Mouse (Mus musculus) large intestine, adult 2 months (tissue): Measurements from ENCODE around the gene March4. TPM values are rescaled to one million over a fixed set of nuclear protein-coding genes. Genes with fewer than 3 reads are reported as not detected.

Experiments used
- DNase-seq: peaks from one replicate; pipeline ENCODE4 v3.0.0-alpha.2; 2012; ENCODE audit warnings: low read depth, low spot score
- WGBS: fragments of 180-500 bp; shearing (Covaris S2); methylation state at CpG from one replicate; pipeline ENCODE4 v1.1.7; 2018; 5-methylcytosine and 5-hydroxymethylcytosine counted together
- polyA plus RNA-seq: library from polyadenylated mRNA; depleted of rRNA; stranded (reverse); fragments of >200 nt; gene quantifications from 2 replicates; pipeline ENCODE4 v1.2.3, GENCODE M21; 2012

March4 gene
- polyA plus RNA-seq, 1 experiment = 0.14 TPM

DNA sequence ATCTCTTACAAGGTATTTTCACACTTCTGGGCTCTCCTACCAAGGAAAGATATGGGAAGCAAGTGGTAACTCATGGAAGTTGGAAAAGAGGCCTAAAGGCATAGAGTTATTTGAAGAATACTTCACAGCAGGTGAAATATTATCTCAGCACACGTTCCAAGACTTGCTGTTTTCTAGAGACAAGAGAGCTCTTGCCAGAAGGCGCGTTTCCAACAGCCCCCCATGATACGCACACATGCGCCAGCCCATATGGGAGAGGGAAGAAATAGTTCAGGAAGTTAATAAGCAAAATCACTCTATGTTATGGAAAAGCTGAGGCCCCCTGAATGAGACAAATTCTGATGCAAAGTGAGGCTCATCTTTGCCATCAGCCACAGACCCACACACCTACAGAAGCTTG, 3.8 kb downstream of the March4 start:
- 78% methylated on average over 5 of the region's 5 CpGs for WGBS
- no peak for DNase-seq

- DNase-seq = no peak
- WGBS = 78% methylated on average over 8 of the region's 8 CpGs
Observed at GRCm38 (mm10) chr1:72530516-72531196, 6.1 kb downstream of the March4 start.

DNA sequence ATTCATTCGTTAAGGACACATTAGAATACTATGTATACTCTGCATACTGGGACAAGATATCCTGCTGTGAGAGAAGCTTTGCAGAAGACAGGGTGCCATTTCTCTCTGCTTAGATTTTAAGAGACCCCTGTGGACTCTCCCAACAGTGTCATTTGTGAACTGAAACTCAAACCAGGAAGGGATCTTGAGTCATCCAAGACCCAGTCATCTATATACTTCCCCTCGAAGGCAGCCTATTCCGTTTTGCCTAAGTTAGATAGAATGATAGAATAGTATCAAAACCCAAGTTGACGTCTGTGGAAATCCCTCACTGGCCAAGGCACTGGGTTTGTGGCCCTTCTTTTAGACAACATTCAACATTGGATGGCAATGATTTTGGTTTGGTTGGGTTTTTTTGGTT, 7.5 kb downstream of the March4 start:
- no peak for DNase-seq
- 86% methylated on average over 4 of the region's 4 CpGs for WGBS

- 40% methylated on average over 6 of the region's 6 CpGs for WGBS
- no peak for DNase-seq
Observed at GRCm38 (mm10) chr1:72523601-72524000, 13.1 kb downstream of the March4 start.

- 73% methylated on average over 7 of the region's 7 CpGs for WGBS
Observed at GRCm38 (mm10) chr1:72510778-72511520, 25.8 kb downstream of the March4 start.

DNA sequence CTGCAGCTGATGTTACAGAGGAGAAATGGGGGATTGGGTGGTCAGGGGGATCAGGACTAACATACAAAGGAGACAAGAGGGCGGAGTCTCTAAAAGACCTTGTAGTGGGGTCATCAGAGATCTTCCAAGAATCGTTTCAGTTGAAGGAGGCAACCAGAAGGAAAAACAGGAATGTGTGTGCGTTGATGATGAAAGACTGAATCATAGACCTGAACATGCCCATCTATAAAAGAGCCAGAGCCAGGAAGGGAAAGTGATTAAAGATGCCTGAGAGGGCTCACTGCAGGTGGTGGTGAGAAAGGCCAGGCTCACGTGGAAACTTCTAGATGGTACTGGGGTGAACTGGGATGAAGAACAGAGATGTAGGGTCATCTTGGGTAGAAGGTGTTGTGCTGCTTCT, 27.2 kb downstream of the March4 start:
- no peak for DNase-seq
- 62% methylated on average over 4 of the region's 4 CpGs for WGBS

More at GRCm38 (mm10) chr1:72510778-72511520, 25.8 kb downstream of the March4 start:
- no peak for DNase-seq

GRCm38 (mm10) chr1:72507670-72508069, 29.1 kb downstream of the March4 start:
- DNase-seq = no peak
- 70% methylated on average over 2 of the region's 2 CpGs for WGBS

GRCm38 (mm10) chr1:72506202-72506601, 30.5 kb downstream of the March4 start:
- WGBS = 57% methylated on average over 10 of the region's 10 CpGs
- DNase-seq = no peak

DNA sequence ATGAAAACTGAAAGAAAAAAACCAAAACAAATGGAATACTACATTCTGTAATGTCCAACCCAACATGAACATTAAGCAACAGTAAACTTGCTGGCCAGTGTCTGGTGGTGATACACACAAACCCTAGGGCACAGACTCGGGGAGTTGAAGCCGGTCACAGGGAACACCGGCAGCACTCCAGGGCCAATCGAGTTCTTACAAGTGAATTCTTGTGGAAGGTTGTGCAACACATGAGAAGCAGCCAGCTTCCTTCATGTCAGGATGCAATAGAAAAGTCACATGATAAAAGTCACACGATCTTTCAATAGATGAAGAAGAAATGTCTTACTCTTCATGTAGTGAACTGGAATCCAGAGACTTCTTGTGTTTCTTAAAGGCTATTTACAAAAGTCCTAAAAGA, 39.1 kb downstream of the March4 start:
- DNase-seq = no peak
- 87% methylated on average over 5 of the region's 5 CpGs for WGBS

GRCm38 (mm10) chr1:72493454-72493853, 43.3 kb downstream of the March4 start:
- no peak for DNase-seq
- 73% methylated on average over 3 of the region's 3 CpGs for WGBS

- no peak for DNase-seq
- 90% methylated on average over 10 of the region's 10 CpGs for WGBS
Observed at GRCm38 (mm10) chr1:72492666-72493065, 44.1 kb downstream of the March4 start.

- 71% methylated on average over 5 of the region's 5 CpGs for WGBS
- DNase-seq = no peak
Observed at GRCm38 (mm10) chr1:72491307-72491706, 45.4 kb downstream of the March4 start.

- 73% methylated on average over 3 of the region's 3 CpGs for WGBS
- DNase-seq = no peak
Observed at GRCm38 (mm10) chr1:72490801-72491200, 45.9 kb downstream of the March4 start.

DNA sequence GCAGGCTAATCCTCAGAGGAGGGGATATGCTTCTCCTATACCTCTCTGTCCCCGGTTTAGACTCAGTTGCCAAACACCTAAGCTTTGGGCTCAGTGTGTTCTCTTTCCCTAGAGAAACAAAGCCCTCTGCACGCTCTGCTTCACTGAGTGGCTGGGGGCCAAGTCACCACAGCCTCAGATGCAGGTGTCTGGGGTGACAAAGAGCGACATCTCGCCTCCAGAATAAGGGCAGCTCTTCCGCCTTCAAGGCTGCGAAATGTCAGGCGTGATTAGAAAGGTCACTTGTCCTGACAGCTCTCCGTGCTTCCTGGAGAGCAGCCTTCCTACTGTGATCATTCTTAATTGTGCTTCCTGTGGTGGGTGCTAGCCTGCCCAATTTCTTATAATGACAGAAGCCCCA, 46.5 kb downstream of the March4 start:
- no peak for DNase-seq
- WGBS = 23% methylated on average over 8 of the region's 8 CpGs

DNA sequence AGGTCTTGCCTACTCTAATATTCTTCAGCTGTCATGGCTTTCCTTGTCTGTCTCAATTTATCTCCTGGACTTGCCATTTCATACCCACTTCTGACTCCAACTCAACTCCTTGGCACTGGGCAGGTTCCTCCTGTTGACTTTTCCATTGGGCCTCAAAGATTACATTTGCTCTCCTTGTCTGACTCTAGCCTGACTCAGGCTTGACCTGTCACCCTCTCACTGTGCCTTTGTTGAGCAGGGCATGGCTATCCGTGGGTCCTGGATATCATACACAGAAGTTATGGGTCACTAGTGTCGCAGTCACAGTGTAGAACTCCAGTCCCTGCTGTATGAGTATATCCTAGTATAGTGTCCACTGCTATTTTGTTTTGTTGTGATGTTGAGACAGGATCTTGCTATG, 60.1 kb downstream of the March4 start:
- no peak for DNase-seq
- WGBS = 81% methylated on average over 2 of the region's 2 CpGs

DNA sequence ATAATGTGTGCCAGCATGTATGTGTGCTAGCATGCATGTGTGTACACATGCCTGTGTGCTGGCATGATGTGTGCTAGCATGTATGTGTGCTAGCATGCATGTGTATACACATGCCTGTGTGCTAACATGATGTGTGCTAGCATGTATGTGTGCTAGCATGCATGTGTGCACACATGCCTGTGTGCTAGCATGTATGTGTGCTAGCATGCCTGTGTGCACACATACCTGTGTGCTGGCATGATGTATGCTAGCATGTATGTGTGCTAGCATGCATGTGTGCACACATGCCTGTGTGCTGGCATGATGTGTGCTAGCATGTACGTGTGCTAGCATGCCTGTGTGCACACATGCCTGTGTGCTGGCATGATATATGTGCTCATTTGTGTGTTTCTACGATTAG, 67.7 kb downstream of the March4 start:
- no peak for DNase-seq
- WGBS = 83% methylated on average over 2 of the region's 2 CpGs

- 28% methylated on average over 5 of the region's 5 CpGs for WGBS
- DNase-seq = no peak
Observed at GRCm38 (mm10) chr1:72468466-72469003, 68.2 kb downstream of the March4 start.

DNA sequence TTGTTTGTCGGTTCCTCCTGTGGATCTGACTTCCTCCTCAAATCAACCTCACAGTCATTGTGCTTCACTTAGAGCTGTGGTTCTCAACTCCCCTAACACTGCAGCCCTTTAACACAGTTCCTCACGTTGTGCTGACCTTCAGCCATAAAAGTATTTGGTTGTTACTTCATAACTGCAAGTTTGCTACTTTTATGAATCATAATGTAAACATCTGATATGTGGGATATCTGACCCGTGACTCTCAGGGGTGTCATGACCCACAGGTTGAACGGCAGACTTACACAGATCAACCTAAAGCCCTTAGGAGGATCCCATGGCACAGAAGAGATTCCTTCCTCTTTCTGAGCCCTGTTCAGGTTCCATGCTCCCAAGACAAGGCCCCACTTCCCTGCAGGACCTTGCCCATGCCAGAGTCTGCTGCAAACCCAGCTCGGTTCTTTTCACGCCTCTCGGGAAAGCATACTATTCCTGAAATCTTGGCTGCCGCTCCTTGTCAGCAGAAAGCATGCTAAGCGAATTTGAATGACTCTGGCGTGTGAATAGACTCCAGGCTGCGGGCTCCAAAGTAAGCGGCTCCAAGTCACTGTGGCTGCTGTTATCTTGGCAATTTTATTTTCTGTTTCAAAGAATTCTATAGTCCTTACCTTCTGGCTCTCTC, 71.7 kb downstream of the March4 start:
- 35% methylated on average over 12 of the region's 12 CpGs for WGBS
- no peak for DNase-seq

GRCm38 (mm10) chr1:72462516-72462915, 74.2 kb downstream of the March4 start:
- WGBS = 31% methylated on average over 6 of the region's 6 CpGs
- DNase-seq = no peak

DNA sequence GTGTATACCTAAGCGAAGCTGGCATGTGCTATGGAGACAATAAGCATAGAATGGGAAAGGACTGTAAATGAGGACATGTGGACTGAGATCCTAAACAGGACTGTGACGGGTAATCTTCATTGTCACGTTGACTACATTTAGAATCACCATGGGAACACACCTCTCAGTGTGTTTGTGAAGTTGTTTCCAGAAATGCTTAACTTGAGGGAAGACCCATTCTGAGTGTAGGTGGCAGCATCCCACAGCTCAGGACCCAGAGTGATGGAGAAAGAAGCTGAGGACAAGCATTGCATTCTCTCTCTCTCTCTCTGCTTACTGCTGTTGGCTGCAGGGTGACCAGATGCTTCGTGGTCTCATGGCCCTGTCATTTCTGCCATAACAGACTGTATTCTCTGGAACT, 79.1 kb downstream of the March4 start:
- WGBS = 42% methylated on average over 4 of the region's 4 CpGs
- no peak for DNase-seq

DNA sequence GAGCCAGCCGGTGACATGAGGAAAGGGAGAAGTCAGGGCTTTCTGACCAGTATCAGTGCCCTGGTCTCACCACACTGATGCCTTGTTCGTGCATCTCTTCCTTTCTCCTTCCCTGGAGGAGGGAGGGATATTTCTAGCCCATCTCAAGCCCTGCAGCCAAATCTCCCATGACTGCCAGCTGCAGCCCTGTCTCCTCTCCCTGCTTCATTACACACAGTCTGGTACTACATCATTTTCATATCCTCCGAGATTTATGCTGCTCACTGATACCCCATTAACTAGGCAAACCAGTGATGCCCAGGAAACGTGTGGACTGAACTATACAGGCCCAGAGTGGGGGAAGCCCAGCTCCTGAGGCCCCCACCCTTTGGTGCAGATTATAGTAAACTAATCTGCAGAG, 80.8 kb downstream of the March4 start:
- 72% methylated on average over 4 of the region's 4 CpGs for WGBS
- DNase-seq = no peak
